Mouse (Mus musculus) heart, postnatal 25 days (tissue): ENCODE measurements at regions not wholly inside any gene's neighbourhood (a gene's known extent, or its start where the extent isn't known, plus 50 kb on each side); places are given as distances from the start of the nearest gene placed in this dataset.

Source experiments
- DNase-seq: peaks from one replicate; pipeline ENCODE4 v3.0.0; 2022; ENCODE audit warnings: low spot score
- intact Hi-C: fragments of 180-260 bp; cut with DNase I; formaldehyde crosslinking; loops from one replicate; pipeline ENCODE4 v1.15.1; 2025

DNA sequence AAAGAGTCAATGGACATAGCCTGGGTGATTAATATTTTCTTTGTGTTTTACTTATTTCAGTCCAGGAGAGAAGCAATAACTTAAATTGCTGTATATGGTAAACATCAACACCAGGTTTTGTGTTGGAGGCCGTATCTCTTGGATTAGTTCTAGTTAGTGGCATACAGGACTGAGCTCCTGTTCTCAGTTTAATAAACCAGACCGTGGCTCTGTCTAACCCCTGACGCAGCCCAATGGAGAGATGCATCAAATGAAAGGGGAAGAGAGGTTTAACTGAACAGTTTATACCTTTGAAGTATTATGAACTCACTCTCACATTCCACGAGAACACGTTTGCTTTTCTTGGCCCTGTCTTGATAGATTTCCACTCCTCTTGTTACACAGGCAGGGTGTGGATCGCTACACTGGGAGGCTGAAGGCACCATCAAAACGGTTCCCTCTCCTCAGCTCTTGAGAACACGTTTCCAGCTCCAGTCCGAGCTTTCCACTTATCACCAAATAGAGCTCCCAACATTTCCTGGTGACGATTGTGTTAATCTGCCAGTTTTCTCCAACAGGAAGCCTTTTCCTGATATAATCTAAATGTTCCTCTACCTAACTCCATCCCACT is 54.0 kb upstream of the Cerkl start:
- intact Hi-C loops = no loop called here
- DNase-seq = no peak

GRCm38 (mm10) chr2:79511108-79511507 is 54.5 kb upstream of the Cerkl start:
- intact Hi-C loops = no loop called here
- no peak for DNase-seq

- intact Hi-C loops = loop anchor here (1.0 kb wide), 2 partner anchors 135 to 263 kb away; no protein-coding TSS in a partner anchor
- peak; percentile 18 for DNase-seq
These were observed 55.2 kb upstream of the Cerkl start for GRCm38 (mm10) chr2:79511676-79512323.

GRCm38 (mm10) chr2:79512374-79512773 is 55.8 kb upstream of the Cerkl start:
- intact Hi-C loops = loop anchor here (1.0 kb wide), 2 partner anchors 134 to 262 kb away; no protein-coding TSS in a partner anchor
- no peak for DNase-seq

DNA sequence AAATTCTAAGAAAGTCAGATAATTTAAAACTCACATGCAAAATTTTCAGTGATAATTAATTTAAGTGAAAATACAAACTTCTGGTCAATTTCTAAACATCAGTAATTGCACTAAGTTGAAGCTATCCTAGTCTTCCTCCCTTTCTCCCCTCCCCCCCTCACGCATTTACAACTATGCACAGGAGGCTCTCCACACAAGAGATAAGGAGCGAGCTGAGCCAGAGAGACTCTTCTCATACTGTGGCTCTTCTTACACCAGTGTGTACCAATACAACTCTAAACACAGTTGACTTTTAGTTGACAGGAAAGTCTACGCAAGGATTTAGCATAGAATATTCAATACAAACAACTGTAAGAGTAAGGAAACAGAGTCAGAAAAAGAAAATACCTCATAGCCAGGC is 57.1 kb upstream of the Cerkl start:
- intact Hi-C loops = no loop called here
- DNase-seq = no peak

DNA sequence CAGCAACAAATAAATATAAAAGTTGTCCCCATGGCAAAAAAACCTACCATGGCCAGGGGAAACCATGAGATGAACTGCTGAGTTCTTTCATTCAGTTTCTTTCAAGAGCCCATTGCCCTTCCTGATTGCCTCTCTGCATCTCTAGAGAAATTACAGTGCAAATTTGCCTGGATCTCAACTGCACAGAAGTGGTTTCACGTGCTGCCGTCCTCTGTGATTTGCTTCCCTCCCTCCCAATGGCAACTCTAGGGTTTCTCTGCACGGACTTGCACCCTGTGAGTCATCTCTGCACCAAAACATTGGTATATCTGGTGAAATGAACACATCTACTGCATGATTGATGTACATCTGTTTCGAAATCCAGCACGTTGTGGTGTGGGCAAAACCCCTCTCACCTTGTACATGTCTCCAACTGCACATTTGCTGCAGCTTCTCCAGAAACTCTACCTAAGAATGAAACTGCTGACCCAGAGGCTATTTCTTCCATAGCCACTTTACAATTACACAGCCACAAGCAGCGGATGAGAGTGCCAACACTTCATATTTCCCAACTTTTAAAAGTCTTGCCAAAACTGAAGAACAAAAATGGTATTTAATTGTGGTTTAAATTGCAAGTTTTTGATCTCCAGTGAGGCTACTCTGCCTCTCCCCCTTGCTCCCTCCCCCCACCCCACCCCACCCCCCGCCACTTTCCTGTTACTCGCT is 61.6 kb upstream of the Cerkl start:
- no peak for DNase-seq
- intact Hi-C loops = no loop called here

DNA sequence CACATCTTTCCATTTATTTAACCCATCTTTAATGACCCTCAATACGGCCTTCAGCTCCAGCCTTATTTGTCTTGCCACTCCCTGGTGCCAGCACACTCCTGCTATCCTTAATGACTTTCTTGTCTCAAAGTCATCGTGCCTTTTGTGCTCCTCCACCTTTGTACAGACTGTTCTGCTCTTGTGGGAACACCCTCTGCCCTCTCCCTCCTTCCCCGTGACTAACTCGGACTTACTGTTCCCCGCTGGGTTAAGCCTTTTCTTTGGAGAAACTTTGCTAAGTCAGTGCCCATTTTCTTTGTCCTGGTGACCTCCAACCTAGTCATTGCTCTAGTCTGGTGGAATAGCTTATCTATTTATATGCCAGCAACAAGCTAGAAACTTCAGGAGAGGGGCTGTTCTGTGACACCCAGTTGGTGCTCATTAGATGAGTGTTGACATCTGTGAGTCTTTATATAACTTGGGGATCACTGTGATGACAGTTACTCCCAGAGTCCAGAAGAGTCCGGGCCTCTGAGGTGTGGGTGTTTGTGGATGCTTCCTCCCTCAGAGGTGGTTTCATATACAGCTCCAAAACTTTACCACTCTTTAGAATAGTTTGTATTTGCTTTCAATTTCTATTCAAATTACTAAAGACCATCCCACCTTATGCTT is 63.3 kb upstream of the Cerkl start:
- intact Hi-C loops = no loop called here
- no peak for DNase-seq

DNA sequence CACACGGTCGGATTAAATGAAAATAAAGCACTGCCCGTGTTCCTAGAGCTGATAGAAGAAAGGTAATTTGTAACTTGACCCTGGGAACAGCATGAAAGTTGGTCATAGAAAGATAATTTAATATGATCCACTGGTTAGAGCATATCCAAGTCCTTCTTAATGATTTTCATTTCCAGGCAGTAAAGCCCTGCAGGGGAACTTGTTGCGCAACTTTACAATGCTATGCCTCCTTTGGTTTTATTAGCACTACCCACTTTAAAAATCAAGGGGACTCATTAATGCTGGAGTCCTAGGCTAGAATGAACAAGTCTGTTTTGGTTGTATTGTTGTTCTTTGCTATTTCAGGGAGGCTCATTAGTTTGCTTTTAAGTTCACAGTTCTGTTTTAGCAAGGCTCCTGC is 66.9 kb upstream of the Cerkl start:
- DNase-seq = no peak
- intact Hi-C loops = no loop called here

- no peak for DNase-seq
- intact Hi-C loops = no loop called here
These were observed 70.9 kb upstream of the Cerkl start for GRCm38 (mm10) chr2:79527529-79527928.

- intact Hi-C loops = no loop called here
These were observed 71.9 kb upstream of the Cerkl start for GRCm38 (mm10) chr2:79528347-79528990.

DNA sequence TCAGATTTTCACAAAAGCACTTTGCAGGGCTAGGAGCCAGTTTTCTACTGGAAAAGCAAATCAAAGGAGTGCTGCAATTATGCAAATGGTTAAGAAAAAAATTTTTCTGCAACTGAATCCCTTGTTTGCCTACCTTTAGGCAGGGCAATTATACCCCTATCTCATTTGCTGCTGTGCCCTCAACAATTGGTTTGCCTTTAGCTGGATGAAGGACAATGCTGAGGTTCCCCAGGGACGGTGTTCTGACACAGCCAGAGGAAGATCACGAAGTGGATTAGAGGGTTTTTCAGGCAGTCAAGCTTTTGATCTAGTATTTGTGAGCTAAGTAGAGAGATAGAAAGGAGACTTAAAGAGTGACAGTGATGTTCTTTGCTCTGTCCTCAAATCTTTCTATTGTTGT is 72.6 kb upstream of the Cerkl start:
- intact Hi-C loops = no loop called here
- DNase-seq = no peak

More at GRCm38 (mm10) chr2:79528347-79528990, 71.9 kb upstream of the Cerkl start:
- DNase-seq = no peak

- intact Hi-C loops = no loop called here
- DNase-seq = no peak
These were observed 76.1 kb upstream of the Cerkl start for GRCm38 (mm10) chr2:79532610-79533160.

- no peak for DNase-seq
- intact Hi-C loops = no loop called here
These were observed 80.7 kb upstream of the Cerkl start for GRCm38 (mm10) chr2:79537126-79537875.

- intact Hi-C loops = no loop called here
These were observed 83.8 kb upstream of the Cerkl start for GRCm38 (mm10) chr2:79540384-79540783.

DNA sequence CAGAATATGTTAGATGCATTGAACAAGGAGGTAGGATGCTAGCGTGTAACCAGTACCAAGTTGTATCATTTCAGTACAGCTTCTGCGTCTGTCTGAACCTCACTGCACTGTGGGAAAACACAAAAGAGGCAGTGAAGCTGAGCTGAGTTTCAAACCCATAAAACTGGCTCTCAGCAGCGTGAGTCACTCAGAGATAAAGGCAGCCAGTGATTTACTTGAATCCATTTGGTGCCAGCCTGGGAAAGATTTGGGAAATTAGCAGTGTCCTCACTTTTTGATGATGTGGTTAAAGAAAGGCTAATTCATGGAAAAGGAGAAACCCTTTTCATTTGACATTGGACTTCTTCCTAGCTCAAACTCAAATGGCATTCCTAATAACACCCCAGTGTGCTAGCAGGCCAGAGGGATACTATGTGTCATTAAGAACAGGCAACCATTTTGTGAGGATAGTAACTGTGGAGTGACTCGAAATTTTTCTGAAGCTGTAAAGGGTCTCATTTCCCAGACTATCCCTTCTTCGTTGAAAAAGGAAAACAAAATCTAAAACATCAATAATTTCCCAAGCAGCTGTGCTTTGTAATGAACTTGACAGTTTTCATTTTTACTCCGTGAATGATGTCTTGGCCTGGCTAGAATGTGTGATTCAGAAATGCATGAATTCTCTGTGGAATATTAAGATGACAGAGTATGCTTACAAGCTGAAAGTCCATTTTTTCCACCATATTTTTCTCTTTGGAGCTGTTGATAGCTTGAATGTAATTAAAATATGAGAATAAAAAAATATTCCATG is 85.8 kb upstream of the Cerkl start:
- intact Hi-C loops = no loop called here
- DNase-seq = no peak

More at GRCm38 (mm10) chr2:79540384-79540783, 83.8 kb upstream of the Cerkl start:
- peak; percentile 13 for DNase-seq

GRCm38 (mm10) chr2:79543456-79543855 is 86.9 kb upstream of the Cerkl start:
- intact Hi-C loops = no loop called here
- DNase-seq = peak; percentile 12

DNA sequence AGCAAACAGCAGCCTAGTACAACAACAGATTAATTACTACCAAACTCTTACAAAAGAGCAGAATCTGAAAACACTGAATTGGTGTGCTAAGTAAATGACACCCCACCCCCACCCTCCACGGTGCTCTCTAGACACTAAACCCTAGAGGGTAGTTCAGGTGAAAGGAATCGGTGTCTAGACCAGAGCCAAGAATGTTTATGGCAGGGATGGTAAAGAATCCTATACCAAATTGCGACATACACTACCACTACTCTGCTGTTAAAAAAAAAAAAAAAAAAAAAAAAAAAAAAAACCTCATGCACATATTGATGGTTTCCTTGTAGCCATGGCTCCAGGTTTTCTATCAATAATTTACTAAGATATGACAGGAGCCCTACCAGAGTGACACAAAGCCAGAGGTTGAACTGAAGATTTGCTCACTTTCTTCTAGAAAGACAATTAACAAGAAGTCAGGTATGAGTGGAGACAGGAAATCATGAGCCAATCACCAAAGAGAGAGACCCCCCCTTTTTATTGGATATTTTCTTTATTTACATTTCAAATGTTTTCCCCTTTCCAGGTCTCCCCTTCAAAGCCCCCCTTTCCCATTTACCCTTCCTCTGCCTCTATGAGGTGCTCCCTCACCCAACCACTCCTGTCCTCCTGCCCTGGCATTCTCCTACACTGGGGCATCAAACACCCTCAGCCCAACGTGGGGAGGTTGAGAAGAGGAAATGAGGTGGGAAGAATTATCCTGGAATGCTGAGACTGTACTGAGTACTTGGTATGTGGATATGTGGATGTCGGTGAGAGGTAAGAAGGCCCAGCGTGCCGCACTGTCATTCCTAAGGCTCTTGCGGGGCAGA is 87.6 kb upstream of the Cerkl start:
- DNase-seq = no peak
- intact Hi-C loops = no loop called here
